Mouse (Mus musculus): ENCODE data around the gene Tmtc1. TPM values are rescaled to one million over a fixed set of nuclear protein-coding genes. Genes with fewer than 3 reads are reported as not detected.

Tmtc1 gene
- polyA plus RNA-seq, 1 experiment from 2014 or later, result 1.4 TPM

GRCm38 (mm10) chr6:148398888-148399287, 45.3 kb downstream of the Tmtc1 start:
- Histone ChIP-seq H3K9ac (ENCODE audit: low read depth, low read length) (no peak overlapping the region), H3K4me3 (replicated peaks; ENCODE audit: low read depth, low read length) (no peak overlapping the region), H3K4me2 (ENCODE audit: low read length) (no peak overlapping the region), H3K4me1 (replicated peaks; ENCODE audit: insufficient read depth, low read length) (no peaks in the 10 kb centered on the region), H3K9me3 (replicated peaks; ENCODE audit: low read length) (no peaks in the 10 kb centered on the region), H3K36me3 (ENCODE audit: insufficient read depth, low read length) (no peaks in the 10 kb centered on the region), H3K27me3 (ENCODE audit: insufficient read depth, low read length) (no peaks in the 10 kb centered on the region), H3K27ac (no peak overlapping the region)
- TF ChIP-seq CTCF (IDR thresholded peaks at IDR 0.05; ENCODE audit: low read depth), result no peak
- DNase-seq (ENCODE audit: low spot score), result no peak
- 77% methylated on average over 2 of the region's 2 CpGs for WGBS
- ATAC-seq (replicated peaks; ENCODE audit: low FRiP score, low read depth), result no peak

GRCm38 (mm10) chr6:148397270-148397669, 46.9 kb downstream of the Tmtc1 start:
- Histone ChIP-seq H3K27me3 (ENCODE audit: insufficient read depth, low read length) (no peaks in the 10 kb centered on the region), H3K4me3 (replicated peaks; ENCODE audit: low read depth, low read length) (no peak overlapping the region), H3K9ac (ENCODE audit: low read depth, low read length) (no peak overlapping the region), H3K36me3 (ENCODE audit: insufficient read depth, low read length) (no peaks in the 10 kb centered on the region), H3K9me3 (replicated peaks; ENCODE audit: low read length) (no peaks in the 10 kb centered on the region), H3K27ac (no peak overlapping the region), H3K4me2 (ENCODE audit: low read length) (no peak overlapping the region), H3K4me1 (replicated peaks; ENCODE audit: insufficient read depth, low read length) (no peaks in the 10 kb centered on the region)
- TF ChIP-seq CTCF (IDR thresholded peaks at IDR 0.05; ENCODE audit: low read depth), result no peak
- DNase-seq (ENCODE audit: low spot score) (no peak), ATAC-seq (replicated peaks; ENCODE audit: low FRiP score, low read depth) (no peak)
- 92% methylated on average over 5 of the region's 5 CpGs for WGBS

- H3K36me3 ChIP-seq (ENCODE audit: insufficient read depth, low read length), result no peaks in the 10 kb centered on the region
- H3K27me3 ChIP-seq (ENCODE audit: insufficient read depth, low read length), result no peaks in the 10 kb centered on the region
- ATAC-seq (replicated peaks; ENCODE audit: low FRiP score, low read depth) (no peak), DNase-seq (ENCODE audit: low spot score) (no peak)
- no peak overlapping the region for H3K27ac ChIP-seq
- H3K4me3 ChIP-seq (replicated peaks; ENCODE audit: low read depth, low read length), result no peak overlapping the region
- TF ChIP-seq CTCF (IDR thresholded peaks at IDR 0.05; ENCODE audit: low read depth), result peak; percentile 55
- H3K9me3 ChIP-seq (replicated peaks; ENCODE audit: low read length), result no peaks in the 10 kb centered on the region
- H3K4me2 ChIP-seq (ENCODE audit: low read length), result no peak overlapping the region
- WGBS, result 94% methylated on average over 3 of the region's 3 CpGs
- H3K9ac ChIP-seq (ENCODE audit: low read depth, low read length), result no peak overlapping the region
- H3K4me1 ChIP-seq (replicated peaks; ENCODE audit: insufficient read depth, low read length), result no peaks in the 10 kb centered on the region
Measured at GRCm38 (mm10) chr6:148395272-148395671, 48.9 kb downstream of the Tmtc1 start.

GRCm38 (mm10) chr6:148394294-148394693, 49.9 kb downstream of the Tmtc1 start:
- Histone ChIP-seq H3K4me1 (replicated peaks; ENCODE audit: insufficient read depth, low read length) (no peaks in the 10 kb centered on the region), H3K36me3 (ENCODE audit: insufficient read depth, low read length) (no peaks in the 10 kb centered on the region), H3K4me3 (replicated peaks; ENCODE audit: low read depth, low read length) (no peak overlapping the region), H3K9ac (ENCODE audit: low read depth, low read length) (no peak overlapping the region), H3K27me3 (ENCODE audit: insufficient read depth, low read length) (no peaks in the 10 kb centered on the region), H3K27ac (no peak overlapping the region), H3K9me3 (replicated peaks; ENCODE audit: low read length) (no peaks in the 10 kb centered on the region), H3K4me2 (ENCODE audit: low read length) (no peak overlapping the region)
- ATAC-seq (replicated peaks; ENCODE audit: low FRiP score, low read depth), result no peak
- DNase-seq (ENCODE audit: low spot score), result no peak
- WGBS, result 71% methylated on average over 3 of the region's 3 CpGs
- TF ChIP-seq CTCF (IDR thresholded peaks at IDR 0.05; ENCODE audit: low read depth), result no peak

GRCm38 (mm10) chr6:148392147-148392546, 52.0 kb downstream of the Tmtc1 start:
- Histone ChIP-seq H3K27ac (peak overlapping the region; percentile 73; the same call in 1 of the 2 replicates), H3K9me3 (replicated peaks; ENCODE audit: low read length) (no peaks in the 10 kb centered on the region), H3K4me2 (ENCODE audit: low read length) (no peak overlapping the region), H3K9ac (ENCODE audit: low read depth, low read length) (no peak overlapping the region), H3K4me3 (replicated peaks; ENCODE audit: low read depth, low read length) (no peak overlapping the region), H3K36me3 (ENCODE audit: insufficient read depth, low read length) (no peaks in the 10 kb centered on the region), H3K27me3 (ENCODE audit: insufficient read depth, low read length) (no peaks in the 10 kb centered on the region), H3K4me1 (replicated peaks; ENCODE audit: insufficient read depth, low read length) (no peaks in the 10 kb centered on the region)
- peak; percentile 22; the same call in 1 of the 2 replicates for TF ChIP-seq CTCF (IDR thresholded peaks at IDR 0.05; ENCODE audit: low read depth)
- DNase-seq (ENCODE audit: low spot score) (peak; percentile 40), ATAC-seq (replicated peaks; ENCODE audit: low FRiP score, low read depth) (no peak)
- WGBS, result 44% methylated on average over 10 of the region's 10 CpGs

- 49% methylated on average over 7 of the region's 7 CpGs for WGBS
- Histone ChIP-seq H3K9ac (ENCODE audit: low read depth, low read length) (no peak overlapping the region), H3K4me1 (replicated peaks; ENCODE audit: insufficient read depth, low read length) (no peaks in the 10 kb centered on the region), H3K36me3 (ENCODE audit: insufficient read depth, low read length) (no peaks in the 10 kb centered on the region), H3K27ac (peak overlapping the region; percentile 73), H3K27me3 (ENCODE audit: insufficient read depth, low read length) (no peaks in the 10 kb centered on the region), H3K4me2 (ENCODE audit: low read length) (no peak overlapping the region), H3K9me3 (replicated peaks; ENCODE audit: low read length) (no peaks in the 10 kb centered on the region), H3K4me3 (replicated peaks; ENCODE audit: low read depth, low read length) (no peak overlapping the region)
- no peak for ATAC-seq (replicated peaks; ENCODE audit: low FRiP score, low read depth)
- TF ChIP-seq CTCF (IDR thresholded peaks at IDR 0.05; ENCODE audit: low read depth), result peak; percentile 54
- peak; percentile 72 for DNase-seq (ENCODE audit: low spot score)
Measured at GRCm38 (mm10) chr6:148391286-148391685, 52.9 kb downstream of the Tmtc1 start.

GRCm38 (mm10) chr6:148390630-148391276, 53.4 kb downstream of the Tmtc1 start:
- H3K36me3 ChIP-seq (ENCODE audit: insufficient read depth, low read length), result no peaks in the 10 kb centered on the region
- H3K4me2 ChIP-seq (ENCODE audit: low read length), result no peak overlapping the region
- ATAC-seq (replicated peaks; ENCODE audit: low FRiP score, low read depth) (no peak), DNase-seq (ENCODE audit: low spot score) (peak; percentile 80)
- TF ChIP-seq CTCF (IDR thresholded peaks at IDR 0.05; ENCODE audit: low read depth), result no peak
- 15% methylated on average over 4 of the region's 4 CpGs for WGBS
- no peaks in the 10 kb centered on the region for H3K27me3 ChIP-seq (ENCODE audit: insufficient read depth, low read length)
- H3K4me1 ChIP-seq (replicated peaks; ENCODE audit: insufficient read depth, low read length), result no peaks in the 10 kb centered on the region
- no peak overlapping the region for H3K4me3 ChIP-seq (replicated peaks; ENCODE audit: low read depth, low read length)
- H3K9ac ChIP-seq (ENCODE audit: low read depth, low read length), result no peak overlapping the region
- peak overlapping the region; percentile 73 for H3K27ac ChIP-seq
- H3K9me3 ChIP-seq (replicated peaks; ENCODE audit: low read length), result no peaks in the 10 kb centered on the region
